Mouse (Mus musculus) thymus, postnatal 14 days (tissue): ENCODE measurements at regions not wholly inside any gene's neighbourhood (a gene's known extent, or its start where the extent isn't known, plus 50 kb on each side); places are given as distances from the start of the nearest gene placed in this dataset.
A peak's percentile ranks its signal among the peaks of the same experiment; 100 is the strongest.

Experiments used
- DNase-seq: peaks from one replicate; pipeline ENCODE4 v3.0.0; 2021

DNA sequence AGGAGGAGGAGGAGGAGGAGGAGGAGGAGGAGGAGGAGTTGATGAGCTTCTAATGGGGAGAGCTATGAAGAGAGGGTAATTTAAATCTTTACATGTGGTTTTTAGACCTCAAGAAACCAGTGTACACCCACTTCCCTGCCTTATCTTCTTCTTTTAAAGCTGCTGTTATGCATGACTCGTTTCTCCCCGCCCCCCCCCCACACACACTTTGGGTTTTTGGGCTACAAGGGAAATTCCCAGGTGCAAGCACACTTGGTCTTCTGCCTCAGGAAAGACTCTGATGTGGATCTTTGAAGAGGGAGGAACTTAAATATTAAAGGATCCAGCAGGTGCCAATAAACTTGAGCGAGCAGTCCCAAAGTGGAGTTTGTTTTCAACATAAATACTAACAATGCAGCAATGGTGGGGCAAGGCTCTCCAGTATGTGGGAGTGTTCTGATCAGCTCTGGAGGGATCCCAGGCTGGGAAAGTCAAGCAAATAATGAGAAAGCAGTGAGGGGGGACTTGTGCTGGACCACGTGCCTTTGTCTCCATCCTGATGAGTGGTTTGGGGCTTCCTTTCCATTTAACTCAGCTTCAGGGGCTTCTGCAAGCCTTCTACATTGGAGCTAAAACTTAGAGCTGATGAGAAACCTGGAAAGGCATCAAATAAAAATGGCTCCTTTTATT lies 296.0 kb downstream of the Pten start:
- no peak for DNase-seq

DNA sequence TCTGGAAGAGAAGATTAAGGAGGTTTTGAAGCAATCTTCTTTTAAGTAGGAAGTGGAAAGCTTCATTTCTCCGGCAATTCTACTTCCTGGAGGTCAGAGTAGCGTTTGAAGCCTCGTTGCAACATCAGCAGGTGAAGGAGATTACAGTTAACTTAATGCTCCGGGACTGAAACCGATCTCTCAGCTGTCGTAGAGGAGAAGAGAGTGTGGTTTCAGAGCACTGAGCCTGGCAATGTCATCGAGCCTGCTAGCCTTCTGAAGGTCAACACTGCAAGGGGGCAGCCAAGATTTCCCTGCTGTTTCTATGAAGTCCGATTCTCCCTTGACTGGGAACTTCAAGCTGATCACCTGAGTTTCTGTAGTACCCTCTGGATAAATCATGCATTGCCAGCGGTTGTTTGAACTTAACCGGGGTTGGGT lies 299.1 kb downstream of the Pten start:
- DNase-seq: peak; percentile 39

DNA sequence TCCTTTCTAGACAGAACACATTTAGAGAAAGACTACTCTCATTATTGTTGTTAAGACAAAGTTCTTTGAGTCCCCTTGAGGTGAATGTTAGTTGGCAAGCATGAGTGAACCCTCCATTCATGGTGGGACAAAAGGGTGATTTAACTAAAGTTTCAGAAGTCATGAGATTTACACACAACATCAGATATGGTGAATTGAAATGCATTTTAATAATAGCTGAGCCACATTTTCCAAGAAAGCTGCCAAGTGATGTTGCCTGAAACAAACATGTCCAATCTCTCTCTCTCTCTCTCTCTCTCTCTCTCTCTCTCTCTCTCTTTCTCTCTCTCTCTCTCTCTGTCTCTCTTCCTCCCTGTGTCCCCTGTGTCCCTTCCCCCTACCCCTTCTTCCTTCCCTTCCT lies 303.7 kb downstream of the Pten start:
- no peak for DNase-seq

DNA sequence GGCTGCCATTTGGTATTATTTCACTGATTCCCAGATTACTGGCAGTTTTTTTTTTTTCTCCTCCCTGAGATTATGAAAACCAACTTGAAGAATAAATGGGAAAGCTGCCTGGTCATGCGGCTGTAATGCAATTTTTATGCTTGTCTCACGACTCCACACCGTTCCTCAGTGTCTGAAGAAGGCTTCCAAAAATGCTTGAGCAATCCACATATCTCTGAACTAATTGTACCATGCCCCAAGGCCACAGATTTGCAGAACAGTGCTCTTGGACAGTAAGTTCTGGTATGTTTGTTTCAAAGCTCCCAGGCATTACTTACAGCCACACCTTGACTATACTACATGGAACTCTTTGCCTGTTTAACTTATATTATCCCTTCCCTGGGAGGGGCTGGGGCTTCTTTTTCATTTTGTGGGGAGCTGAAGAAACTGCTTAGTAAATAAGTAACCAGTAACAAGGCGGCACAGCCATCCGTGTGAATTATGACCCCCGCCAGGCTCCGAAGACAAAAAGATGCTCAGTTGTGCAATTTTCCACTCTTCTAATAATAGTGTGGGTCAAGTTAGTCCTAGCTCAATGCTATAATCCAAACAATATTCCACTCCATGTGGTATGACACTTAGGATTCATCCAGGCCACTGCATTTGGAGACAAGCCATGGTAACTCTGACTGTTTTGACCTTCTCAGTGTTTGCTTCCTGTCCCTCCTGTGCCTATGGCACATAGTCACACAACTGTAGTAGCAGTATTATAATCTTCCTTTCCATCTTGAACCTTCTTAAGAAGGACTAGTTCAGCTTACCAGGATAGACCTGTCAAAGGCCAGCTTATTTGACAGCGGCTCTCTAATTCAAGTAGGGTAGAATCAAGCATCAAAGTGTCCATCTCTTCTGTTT lies 305.1 kb downstream of the Pten start:
- DNase-seq: no peak

DNA sequence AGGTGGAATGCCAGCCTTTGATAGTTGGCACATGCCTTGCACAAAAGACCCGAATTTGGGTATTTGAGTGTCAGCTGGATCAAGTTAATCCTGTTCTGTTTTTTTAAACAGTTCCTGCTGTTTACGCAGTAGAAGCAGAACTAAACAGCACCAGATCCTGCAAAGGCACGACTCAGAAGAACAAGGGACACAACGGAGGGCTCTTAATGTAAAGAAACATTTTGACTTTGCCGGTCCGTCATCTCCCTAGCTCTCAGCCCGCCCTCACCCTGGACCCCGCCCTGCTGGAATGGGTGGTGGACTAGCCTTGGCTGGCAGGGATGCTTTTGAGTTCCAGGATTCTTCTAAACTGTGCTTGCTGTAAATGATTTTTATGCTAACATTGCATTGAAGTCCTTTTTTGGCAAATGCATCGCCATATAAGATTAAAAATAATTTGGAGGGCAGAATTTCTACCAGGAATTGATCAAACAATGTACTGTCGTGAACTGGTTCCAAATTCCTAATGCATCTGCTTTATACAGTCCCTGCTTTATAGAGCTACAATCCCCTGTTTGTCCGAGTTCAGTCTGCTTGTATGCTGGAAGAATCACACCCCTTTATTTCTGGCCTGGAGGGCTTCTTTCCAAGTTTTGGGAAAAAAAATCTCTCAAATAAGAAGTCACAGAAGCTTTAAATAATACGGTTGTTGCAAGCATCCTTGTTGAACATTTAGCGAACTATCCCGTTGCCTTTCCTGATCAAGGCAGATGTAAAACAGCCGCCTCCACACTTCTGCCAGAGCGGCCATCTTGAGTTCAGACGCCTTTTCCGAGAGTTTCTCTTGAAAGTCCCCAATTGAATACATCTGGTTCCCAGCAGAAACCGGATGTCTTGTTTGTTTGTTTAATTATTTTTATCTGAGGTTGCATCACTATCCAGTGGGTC lies 308.2 kb downstream of the Pten start:
- no peak for DNase-seq

DNA sequence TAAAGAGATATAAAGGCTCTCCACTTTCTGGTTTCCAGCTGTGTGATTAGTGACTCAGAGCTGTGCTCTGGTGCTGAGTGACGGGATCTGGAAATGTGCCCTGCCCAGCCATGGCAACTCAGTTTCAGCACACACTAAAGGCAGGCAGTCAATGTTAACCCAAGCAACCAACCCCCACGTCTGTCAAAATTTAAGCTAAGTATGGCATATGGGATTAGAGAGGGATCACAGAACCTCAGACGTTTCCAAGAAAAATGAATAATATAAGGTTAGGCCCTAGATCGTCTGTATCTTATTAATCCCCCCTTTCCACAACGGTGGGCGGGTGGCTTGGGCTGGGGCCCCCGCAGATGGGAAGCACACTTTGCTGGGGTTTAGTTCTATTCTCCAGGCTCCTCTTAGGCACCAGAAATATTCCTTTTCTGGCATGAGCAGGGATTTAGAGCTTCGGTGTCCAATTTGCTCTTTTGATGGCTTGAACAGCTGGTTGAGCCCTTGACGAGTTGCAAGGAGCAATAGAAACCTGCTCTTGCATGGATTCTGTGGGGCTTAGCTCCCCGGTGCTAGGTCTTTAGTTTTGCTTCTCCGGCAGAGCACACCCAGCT lies 311.2 kb downstream of the Pten start:
- no peak for DNase-seq

DNA sequence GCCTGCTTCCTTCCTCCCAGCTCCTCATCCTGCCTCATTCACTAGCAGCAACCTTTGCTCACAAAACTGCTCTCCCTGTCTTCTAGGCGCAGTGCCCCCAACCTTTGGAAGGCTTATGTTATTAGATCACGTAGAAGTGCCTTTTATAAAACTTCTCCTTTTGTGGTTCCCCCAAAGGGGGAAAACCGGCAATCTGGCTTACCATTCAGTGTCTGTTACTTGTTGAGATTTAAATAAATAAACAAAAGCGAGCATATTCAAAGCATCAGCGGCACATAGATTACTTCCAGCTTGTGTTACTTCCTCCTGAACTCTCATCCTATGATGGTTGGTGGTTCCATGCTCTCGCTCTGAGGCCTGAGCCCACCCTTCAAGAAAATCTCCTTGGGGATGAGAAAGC lies 312.5 kb downstream of the Pten start:
- no peak for DNase-seq

DNA sequence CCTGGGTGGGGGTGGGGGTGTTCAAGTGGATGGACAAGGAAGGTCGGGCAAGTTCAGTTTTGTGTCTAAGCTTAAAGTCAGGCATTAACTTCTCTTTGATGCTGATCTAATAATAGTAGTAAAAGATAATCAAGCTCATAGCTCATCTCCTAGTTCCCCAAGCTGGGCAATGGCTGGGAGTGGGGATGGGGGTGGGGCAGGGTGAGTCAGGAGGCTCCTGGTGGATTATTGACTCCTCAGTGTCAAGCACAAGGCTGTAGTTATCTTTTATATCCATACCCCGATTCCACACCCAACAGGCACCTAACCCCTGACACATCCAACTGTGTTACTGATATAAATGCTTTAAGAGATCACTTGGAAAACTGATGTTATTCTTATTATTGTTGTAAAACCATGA lies 315.0 kb downstream of the Pten start:
- no peak for DNase-seq

DNA sequence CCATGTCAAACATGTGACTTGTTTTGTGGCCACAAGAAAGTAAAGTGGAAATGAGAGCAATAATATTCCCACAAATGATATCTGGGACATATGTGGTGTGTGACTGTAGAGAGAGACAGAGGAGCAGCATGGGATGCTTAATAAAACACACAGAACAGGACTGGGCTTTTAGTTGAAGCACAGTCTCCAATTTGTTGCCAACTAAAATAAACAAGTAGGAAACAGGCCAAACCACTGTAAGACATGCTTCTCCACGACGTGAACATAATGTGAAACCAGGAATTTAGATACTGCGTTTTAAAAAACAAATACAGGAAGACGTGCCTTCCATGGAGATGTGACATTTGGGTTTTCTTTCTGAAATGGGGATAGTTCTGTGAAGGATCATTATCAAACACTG lies 317.2 kb downstream of the Rnls start:
- DNase-seq: no peak

DNA sequence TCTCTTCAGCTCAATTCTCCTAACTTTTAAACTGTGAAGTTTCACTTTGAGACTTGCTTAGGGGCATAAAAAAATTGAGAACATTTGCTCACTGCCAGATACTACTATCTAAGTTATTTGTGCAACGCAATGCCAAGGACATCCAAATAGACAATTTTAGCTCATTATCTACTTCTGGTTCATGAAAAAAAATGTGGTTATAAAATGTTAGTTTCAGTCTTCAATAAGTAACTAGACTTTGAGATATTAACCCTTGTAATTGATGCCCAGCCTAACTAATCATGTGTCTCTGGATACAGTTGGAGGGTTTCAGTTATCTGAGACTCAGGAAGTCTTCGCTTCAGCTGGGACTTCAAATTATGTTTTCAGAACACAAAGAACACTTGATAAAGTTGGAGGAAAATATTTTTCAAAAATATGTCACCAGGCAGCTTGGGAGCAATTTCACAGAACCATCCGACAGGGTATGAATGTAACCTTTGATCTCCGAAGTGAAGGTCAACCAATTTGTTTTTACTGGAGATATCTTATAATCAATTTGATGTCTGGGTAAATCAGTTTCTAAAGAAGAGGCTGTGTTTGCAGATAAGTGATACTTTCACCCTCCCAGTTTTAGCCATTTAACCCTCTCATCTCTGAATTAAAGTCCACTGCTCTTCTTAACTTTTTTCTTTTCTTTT lies 313.3 kb downstream of the Rnls start:
- no peak for DNase-seq

DNA sequence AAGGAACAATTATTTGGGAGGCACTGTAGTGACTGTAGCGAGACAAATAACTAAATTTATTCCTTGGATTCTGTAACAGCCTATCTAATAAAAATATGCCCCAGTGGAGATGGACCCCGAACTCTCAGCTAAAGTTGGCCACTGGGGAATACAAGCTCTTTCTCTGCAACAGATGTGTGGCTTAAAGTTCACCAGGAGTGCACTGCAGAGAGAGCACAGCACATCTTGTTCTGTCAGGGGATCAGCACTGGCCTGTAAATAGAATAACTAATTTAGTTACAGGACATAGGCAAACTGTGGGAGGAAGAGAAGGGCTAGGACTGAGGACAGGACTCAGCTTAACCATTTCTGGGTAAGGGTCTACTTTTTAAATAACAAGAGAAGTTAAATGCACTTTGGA lies 312.1 kb downstream of the Rnls start:
- DNase-seq: no peak

DNA sequence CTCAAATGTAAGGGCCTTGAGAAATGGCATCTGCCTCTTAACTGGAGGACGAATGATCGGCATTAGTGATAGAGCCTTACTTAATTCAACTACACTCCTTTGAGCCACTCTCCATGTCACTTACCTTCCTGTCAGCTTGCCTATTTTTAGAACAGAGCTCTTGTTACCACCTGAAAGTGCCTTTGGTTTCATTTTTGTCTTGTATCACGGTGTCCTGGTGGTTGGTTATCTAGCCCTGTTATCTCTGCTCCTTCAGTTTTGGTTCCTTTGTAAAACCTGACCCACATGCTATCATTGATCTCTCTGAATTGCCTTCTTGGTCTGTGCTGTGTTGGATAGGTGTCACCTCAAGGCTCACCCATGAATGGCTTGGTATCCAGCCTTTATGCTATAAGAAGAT lies 310.6 kb downstream of the Rnls start:
- peak; percentile 22 for DNase-seq

DNA sequence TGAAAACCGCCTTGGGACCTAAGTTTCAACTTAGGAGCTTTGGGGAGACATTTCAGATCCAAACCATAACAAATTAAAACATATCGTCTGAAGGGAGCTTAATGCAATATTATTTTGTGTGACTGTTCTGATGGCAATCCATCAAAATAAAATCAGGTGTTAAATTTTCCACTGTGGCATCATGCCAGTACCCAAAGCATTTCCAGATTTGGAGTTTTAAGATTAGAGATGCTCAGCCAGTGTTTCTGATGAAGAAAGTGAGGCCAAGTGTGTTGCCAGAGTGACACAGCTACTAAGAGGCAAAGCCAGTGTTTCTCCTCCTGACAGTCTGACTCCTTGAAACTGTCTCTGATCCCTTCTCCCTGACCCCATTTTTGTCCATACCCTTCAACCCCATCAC lies 308.7 kb downstream of the Rnls start:
- no peak for DNase-seq

DNA sequence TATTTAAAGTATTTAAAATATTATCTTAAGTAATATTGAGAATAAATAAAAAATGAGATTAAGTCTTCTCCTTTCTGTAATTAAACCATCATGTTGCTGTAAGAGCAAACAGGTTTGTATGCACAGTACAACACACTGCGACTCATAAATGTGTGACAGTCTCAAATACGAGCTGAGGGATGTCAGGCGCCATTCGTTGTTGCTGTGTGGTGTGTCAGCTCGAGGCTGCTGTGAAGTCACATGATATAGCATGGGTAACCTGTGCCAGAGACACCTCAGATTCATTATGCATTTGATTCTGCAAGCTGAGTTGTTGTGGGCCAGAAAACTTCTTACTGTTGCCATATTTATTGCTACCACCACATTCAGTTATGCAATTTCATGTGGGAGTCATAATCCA lies 307.4 kb downstream of the Rnls start:
- no peak for DNase-seq
